Mouse (Mus musculus) lung, embryonic 16.5 days (tissue): ENCODE measurements around the gene Hypm. TPM values are rescaled to one million over a fixed set of nuclear protein-coding genes. Genes with fewer than 3 reads are reported as not detected.

Source experiments
- ATAC-seq: fragments of 200-750 bp; cut with Nextera tagmentation; 2 replicates; pipeline ENCODE4 v1.8.0; 2017; ENCODE audit warnings: low read depth, mild to moderate bottlenecking, moderate library complexity
- H3K27ac ChIP-seq: fragments of 300-500 bp; sonication (generic); 2 replicates; pipeline ENCODE4 v1.5.1; 2014; ENCODE audit warnings: mild to moderate bottlenecking, control low read depth, low read length
- H3K27me3 ChIP-seq: fragments of 300-500 bp; sonication (generic); 2 replicates; pipeline ENCODE4 v1.6.1; 2014; ENCODE audit warnings: low read depth, low read length, mixed read lengths; ENCODE audit not compliant: control insufficient read depth, insufficient read depth
- H3K36me3 ChIP-seq: fragments of 300-500 bp; sonication (generic); 2 replicates; pipeline ENCODE4 v1.6.1; 2014; ENCODE audit warnings: low read length; ENCODE audit not compliant: control insufficient read depth, insufficient read depth
- H3K4me1 ChIP-seq: fragments of 300-500 bp; sonication (generic); replicated peaks from 2 replicates; pipeline ENCODE4 v1.6.1; 2014; ENCODE audit warnings: low read length, mixed read lengths; ENCODE audit not compliant: control insufficient read depth, insufficient read depth
- H3K4me2 ChIP-seq: fragments of 300-500 bp; sonication (generic); 2 replicates; pipeline ENCODE4 v1.6.1; 2014; ENCODE audit warnings: low read depth, low read length, control low read depth
- H3K4me3 ChIP-seq: fragments of 300-500 bp; sonication (generic); 2 replicates; pipeline ENCODE4 v1.5.1; 2014; ENCODE audit warnings: mild to moderate bottlenecking, low read length, control low read depth
- H3K9ac ChIP-seq: fragments of 300-500 bp; sonication (generic); 2 replicates; pipeline ENCODE4 v1.6.1; 2014; ENCODE audit warnings: low read length, control low read depth
- H3K9me3 ChIP-seq: fragments of 300-500 bp; sonication (generic); 2 replicates; pipeline ENCODE4 v1.6.1; 2016; ENCODE audit warnings: low read length; ENCODE audit not compliant: control insufficient read depth
- WGBS: fragments of 180-500 bp; shearing (Covaris S2); extraction: QIAGEN DNeasy Blood & Tissue Kit; methylation state at CpG from one replicate; pipeline ENCODE4 v1.1.7; 2014; 5-methylcytosine and 5-hydroxymethylcytosine counted together
- polyA plus RNA-seq: library from polyadenylated mRNA; unstranded; fragments of >200 nt; fragmentation: Nextera tagmentation; extraction: Ambion mirVana; gene quantifications from 2 replicates; pipeline ENCODE4 v1.2.1, GENCODE M21; 2015

Hypm gene
- not detected in 2 replicates for polyA plus RNA-seq

DNA sequence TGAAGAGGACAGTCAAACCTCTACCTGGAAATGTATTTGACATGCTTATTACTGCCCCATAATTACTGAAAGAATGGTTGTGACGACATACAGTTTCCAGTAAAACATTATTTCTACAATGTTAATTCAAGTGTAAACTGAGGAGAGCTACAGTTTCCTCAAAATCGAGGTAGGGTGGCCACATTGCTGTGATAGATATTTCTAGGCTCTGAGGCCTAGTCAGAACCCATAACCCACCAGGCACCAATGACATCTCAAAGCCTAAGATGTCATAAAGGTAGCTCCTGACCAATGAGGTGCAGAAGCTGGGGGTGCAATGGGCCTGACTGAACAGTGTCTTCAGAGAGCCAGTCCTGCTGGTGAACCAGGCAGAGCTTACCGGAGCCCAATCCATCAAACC lies at the start of gene Hypm:
Gene Hypm, plus strand, starts transcription at position 301 of the 400 bp plus-strand sequence.
- no peak for ATAC-seq
- no peak within 1 kb of the TSS for H3K27ac ChIP-seq
- H3K9ac ChIP-seq, result no peak within 1 kb of the TSS
- H3K4me3 ChIP-seq, result no peak within 1 kb of the TSS
- no peak within 1 kb of the TSS for H3K4me2 ChIP-seq
- WGBS, result 73% methylated on average over 3 of the region's 3 CpGs
- no peaks in the 10 kb centered on the region for H3K36me3 ChIP-seq
- H3K9me3 ChIP-seq, result no peaks in the 10 kb centered on the region
- H3K27me3 ChIP-seq, result no peaks in the 10 kb centered on the region
- H3K4me1 ChIP-seq, result no peaks in the 10 kb centered on the region

DNA sequence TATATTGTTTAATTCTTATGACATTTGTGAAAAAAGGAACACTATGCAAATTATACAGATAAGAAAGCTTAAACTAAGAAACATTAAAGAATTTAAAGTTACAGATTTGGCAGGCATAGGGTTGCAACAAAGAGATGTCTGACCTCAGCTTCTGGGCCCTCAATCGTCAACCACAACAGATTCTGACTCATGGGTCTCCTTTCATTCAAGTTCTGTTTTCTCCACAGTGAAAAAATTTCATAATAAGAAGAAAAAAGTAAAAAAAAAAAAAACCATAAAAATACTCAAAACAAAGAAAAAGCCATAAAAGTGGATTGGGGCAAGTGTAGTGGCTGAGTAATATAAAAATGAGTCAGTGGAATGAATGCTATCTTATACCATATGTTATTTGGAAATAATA lies 36.6 kb upstream of the Hypm start:
- WGBS, result 55% methylated on average over 1 of the region's 1 CpGs
- Histone ChIP-seq H3K27ac (no peak overlapping the region), H3K4me3 (no peak overlapping the region), H3K9ac (no peak overlapping the region), H3K9me3 (no peaks in the 10 kb centered on the region), H3K27me3 (no peaks in the 10 kb centered on the region), H3K36me3 (no peaks in the 10 kb centered on the region), H3K4me2 (no peak overlapping the region), H3K4me1 (no peaks in the 10 kb centered on the region)
- no peak for ATAC-seq

- H3K4me1 ChIP-seq, result no peaks in the 10 kb centered on the region
- no peaks in the 10 kb centered on the region for H3K9me3 ChIP-seq
- no peak overlapping the region for H3K9ac ChIP-seq
- no peak overlapping the region for H3K4me3 ChIP-seq
- no peaks in the 10 kb centered on the region for H3K36me3 ChIP-seq
- no peak overlapping the region for H3K27ac ChIP-seq
- H3K27me3 ChIP-seq, result no peaks in the 10 kb centered on the region
- no peak for ATAC-seq
- no peak overlapping the region for H3K4me2 ChIP-seq
These were observed 34.3 kb upstream of the Hypm start for GRCm38 (mm10) chrX:9812469-9812868.

- Histone ChIP-seq H3K4me2 (no peak overlapping the region), H3K27me3 (no peaks in the 10 kb centered on the region), H3K4me3 (no peak overlapping the region)
These were observed 11.9 kb upstream of the Hypm start for GRCm38 (mm10) chrX:9834779-9835178.

GRCm38 (mm10) chrX:9849403-9849802 lies 2.7 kb downstream of the Hypm start, which contains the start of gene H2al3:
H2al3 (plus strand) TSS chrX:9849703.
- Histone ChIP-seq H3K36me3 (no peaks in the 10 kb centered on the region), H3K4me1 (no peaks in the 10 kb centered on the region), H3K4me2 (no peak within 1 kb of the TSS), H3K4me3 (no peak within 1 kb of the TSS), H3K27me3 (no peaks in the 10 kb centered on the region), H3K9me3 (no peaks in the 10 kb centered on the region), H3K9ac (no peak within 1 kb of the TSS), H3K27ac (no peak within 1 kb of the TSS)
- WGBS, result 21% methylated on average over 1 of the region's 1 CpGs
- ATAC-seq, result no peak

More at GRCm38 (mm10) chrX:9834779-9835178, 11.9 kb upstream of the Hypm start:
- H3K9me3 ChIP-seq, result no peaks in the 10 kb centered on the region
- H3K27ac ChIP-seq, result no peak overlapping the region
- no peaks in the 10 kb centered on the region for H3K4me1 ChIP-seq
- ATAC-seq, result no peak
- H3K36me3 ChIP-seq, result no peaks in the 10 kb centered on the region
- WGBS, result 56% methylated on average over 2 of the region's 2 CpGs
- no peak overlapping the region for H3K9ac ChIP-seq

DNA sequence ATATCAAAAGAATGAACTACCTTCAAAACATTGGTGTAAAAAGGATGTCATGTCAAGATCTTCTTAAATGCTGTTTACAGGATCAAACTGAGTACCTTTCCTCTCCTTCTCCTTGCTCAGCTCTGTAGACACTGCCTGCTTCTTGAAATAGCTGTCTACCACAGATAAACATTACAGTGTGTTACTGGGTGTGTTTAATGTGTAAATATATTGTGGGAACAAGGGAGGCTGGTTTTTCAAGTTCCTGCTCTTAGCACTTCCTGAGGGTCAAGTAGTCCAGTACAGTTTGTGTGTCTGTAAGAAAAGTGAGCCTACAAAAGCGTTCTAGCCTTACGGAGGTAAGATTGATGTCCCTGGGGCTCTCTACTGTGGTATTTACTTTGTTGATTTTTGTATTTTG lies 15.1 kb downstream of the Hypm start:
- Histone ChIP-seq H3K4me2 (no peak overlapping the region), H3K9me3 (no peaks in the 10 kb centered on the region), H3K27ac (no peak overlapping the region), H3K4me3 (no peak overlapping the region), H3K36me3 (no peaks in the 10 kb centered on the region), H3K27me3 (no peaks in the 10 kb centered on the region), H3K4me1 (no peaks in the 10 kb centered on the region), H3K9ac (no peak overlapping the region)
- WGBS, result 40% methylated on average over 2 of the region's 2 CpGs
- ATAC-seq, result no peak

DNA sequence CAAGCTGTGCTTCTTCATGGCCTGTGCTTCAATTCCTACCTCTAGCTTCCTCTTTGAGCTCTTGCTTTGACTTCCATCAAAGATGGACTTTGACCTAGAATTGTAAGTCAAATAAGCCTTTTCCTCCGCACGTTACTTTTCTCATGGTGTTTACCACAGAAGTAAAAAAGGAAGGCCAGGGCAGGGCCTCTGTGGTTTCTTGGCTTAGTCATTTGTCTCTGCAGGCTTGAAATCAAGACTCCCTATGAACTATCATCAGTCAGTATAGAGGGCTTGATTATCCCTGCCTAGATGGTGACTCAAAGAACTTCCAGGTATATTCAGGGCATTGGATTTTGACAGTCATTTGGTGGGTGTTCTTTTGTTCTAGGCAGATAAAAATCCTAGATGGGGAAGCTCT lies 28.8 kb downstream of the Hypm start:
- no peaks in the 10 kb centered on the region for H3K36me3 ChIP-seq
- no peak overlapping the region for H3K27ac ChIP-seq
- 80% methylated on average over 2 of the region's 2 CpGs for WGBS
- no peak overlapping the region for H3K4me3 ChIP-seq
- no peak overlapping the region for H3K4me2 ChIP-seq
- no peak overlapping the region for H3K9ac ChIP-seq
- no peaks in the 10 kb centered on the region for H3K27me3 ChIP-seq
- no peak for ATAC-seq
- no peaks in the 10 kb centered on the region for H3K9me3 ChIP-seq
- no peaks in the 10 kb centered on the region for H3K4me1 ChIP-seq

DNA sequence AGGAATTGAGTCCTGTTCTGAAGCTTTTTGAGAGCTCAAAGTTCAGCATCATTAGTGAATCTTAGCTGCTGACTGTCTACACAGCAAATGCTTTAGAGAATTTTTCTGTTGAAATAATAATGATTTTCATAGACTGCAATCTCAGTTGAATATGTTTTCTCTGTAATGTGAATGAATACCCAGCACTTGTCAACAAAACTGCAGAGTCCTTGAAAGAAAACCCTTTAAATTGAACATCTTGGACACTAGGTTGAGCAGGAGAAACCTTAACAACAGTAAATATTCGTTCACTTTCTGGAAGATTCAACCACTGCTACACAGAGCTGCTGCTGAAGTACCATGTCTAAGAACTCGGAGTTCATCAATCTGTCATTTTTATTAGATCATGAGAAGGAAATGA lies 38.6 kb downstream of the Hypm start, which contains the start of gene Sytl5:
Gene Sytl5, plus strand, starts transcription at position 301 of the 400 bp plus-strand sequence.
- H3K36me3 ChIP-seq, result no peaks in the 10 kb centered on the region
- H3K4me3 ChIP-seq, result no peak within 1 kb of the TSS
- H3K27me3 ChIP-seq, result no peaks in the 10 kb centered on the region
- WGBS, result 53% methylated on average over 2 of the region's 2 CpGs
- no peak within 1 kb of the TSS for H3K27ac ChIP-seq
- no peak within 1 kb of the TSS for H3K4me2 ChIP-seq
- no peak within 1 kb of the TSS for H3K9ac ChIP-seq
- ATAC-seq, result no peak
- H3K4me1 ChIP-seq, result no peaks in the 10 kb centered on the region
- H3K9me3 ChIP-seq, result no peaks in the 10 kb centered on the region
